Mouse (Mus musculus) embryo, embryonic 11 days (tissue): ENCODE measurements around the gene Prmt1.

Source experiments
- DNase-seq: peaks from one replicate; pipeline ENCODE4 v3.0.0-alpha.2; 2015

Prmt1 gene

DNA sequence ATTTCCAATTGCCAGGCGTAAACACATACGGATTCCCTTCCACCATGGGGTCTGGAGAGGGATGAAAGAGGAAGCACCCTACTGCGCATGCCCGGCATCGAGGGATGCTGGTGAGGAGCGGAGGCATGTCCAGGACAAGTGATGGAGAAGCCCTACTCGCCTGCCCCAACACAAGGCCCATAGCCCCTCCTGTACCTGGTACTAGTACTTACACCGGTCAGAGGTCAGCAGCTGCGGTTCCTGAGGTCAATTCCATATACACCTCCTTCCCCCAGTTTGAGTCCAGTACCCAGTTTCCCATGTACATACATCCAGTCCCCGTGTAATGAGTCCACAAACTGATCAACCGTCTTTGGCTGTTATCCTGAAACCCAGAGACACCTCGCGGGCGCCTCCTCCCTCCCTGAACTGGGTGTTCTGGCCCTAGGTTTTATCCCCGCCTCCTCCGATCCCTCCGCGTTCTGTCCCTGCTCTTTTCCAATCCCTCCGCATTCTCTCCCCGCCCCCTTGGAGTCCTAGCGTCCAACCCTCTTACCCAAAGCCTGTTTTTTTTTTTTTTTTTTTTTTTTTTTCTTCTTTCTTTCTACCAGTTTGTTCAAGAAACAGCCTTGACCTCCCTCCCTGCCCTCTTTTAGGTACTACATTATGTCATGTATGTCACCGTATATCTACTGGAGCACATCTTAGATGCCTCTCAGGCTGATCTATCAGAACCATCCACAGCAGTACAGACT, 11.8 kb downstream of the Prmt1 start, which contains the start of gene Cpt1c:
Gene Cpt1c, minus strand, starts transcription at position 469 of the 734 bp plus-strand sequence.
- DNase-seq: peak; percentile 92

DNA sequence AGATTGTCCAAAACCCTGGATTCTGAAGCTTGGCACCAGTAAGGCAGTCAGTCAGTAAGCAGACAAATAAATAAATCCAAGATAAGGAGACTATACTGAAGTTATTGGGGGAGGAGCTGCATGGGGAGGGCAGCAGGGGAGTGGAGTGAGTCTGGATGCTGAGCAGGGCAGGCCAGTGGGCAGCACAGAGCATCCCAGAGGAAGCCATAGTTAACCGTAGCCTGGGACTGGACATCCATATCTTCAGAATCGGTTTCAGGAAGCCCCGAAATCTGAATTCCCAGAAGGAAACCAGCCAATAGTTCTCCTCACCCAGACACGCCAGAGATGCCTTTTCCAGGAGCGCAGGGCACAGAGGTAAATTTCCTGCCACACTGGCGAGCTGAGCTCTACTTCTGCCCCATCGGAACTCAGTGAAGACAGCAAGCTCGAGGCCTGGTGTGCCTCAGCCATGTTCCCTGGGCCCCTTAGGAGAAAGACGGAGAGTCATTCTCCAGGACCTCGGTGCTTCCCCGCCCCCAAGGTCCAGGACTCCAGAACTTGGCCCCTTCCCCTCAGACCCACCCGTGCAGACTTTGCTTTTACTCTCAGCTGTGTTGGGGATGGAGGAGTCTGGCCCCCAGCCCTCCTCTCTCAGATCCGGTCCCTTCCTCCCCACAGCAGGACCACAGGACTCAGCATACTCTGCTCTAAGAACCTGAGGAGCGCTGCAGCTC, 12.8 kb downstream of the Prmt1 start:
- DNase-seq: no peak

DNA sequence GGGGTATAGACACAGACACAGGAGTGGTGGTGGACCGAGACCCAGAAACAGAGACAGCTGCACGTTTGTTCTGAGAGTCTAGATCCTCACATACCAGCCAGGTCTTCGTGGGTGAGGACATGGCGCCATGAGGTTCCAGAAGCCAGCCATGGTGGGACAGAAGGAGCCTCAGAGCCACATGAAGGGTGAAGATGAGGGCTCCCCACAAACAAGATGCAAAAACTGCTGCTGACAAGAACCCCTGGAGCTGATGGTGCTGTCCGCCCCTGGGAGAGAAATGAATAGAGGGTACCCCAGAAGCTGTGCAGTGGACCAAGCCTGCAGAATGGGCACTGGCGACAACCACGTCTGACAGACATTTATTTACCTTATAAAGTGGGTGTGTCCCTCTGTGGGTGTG, 15.2 kb downstream of the Prmt1 start:
- DNase-seq: no peak

DNA sequence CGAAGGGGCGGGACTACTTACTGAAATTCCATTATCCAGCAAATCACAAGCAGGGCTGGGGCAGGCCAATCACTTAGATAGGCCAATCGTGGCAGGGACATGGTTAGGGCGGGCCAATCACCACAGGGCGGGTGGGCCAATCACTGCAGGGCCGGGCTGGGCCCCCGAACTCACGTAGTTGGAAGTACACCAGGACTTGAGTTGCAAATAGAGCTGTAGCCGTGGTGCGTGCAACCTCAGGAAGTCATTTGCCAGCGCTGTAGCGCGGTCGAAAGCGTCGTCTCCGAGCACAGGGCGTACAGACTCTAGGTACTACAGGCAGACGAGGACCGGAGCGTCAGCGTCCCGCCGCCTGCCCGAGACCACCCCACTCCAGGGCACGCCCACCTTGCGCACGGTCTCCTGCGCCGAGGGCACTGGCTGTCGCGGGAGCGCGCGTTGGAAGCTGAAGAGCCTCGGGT, 16.1 kb downstream of the Prmt1 start:
- peak; percentile 95 for DNase-seq

DNA sequence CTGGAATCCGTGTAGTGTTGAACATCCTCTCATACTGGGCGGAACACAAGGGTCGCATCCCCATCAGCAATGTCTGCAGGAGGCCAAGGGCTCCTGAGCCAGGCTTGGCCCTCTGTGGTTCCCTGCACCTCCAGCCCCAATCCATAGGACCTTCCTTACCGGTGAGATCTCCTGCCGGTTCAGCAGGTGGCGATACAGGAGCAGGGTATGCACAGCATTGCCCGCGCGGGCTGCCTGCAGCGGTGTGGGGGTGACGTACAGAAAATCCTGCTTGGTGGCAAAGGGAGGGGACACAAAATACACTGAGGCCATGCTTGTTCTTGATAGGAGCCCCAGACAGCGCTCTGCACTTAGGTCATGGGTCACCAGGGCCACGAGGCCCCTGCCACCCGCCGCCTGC, 19.7 kb downstream of the Prmt1 start:
- no peak for DNase-seq

DNA sequence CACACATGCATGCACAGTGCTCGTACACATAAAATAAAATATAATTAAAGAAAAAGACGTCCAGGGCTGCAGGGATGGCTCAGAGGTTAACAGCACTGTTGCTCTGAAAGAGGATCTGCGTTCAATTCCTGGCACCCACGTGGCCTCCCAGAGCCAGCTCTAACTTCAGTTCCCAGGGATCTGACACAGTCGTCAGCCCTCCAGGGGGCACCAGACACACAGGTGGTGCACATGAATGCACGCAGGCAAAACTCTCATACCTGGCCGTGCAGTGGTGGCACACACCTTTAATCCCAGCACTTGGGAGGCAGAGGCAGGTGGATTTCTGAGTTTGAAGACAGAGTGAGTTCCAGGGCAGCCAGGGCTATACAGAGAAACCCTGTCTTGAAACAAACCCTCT, 20.4 kb downstream of the Prmt1 start:
- DNase-seq: no peak

DNA sequence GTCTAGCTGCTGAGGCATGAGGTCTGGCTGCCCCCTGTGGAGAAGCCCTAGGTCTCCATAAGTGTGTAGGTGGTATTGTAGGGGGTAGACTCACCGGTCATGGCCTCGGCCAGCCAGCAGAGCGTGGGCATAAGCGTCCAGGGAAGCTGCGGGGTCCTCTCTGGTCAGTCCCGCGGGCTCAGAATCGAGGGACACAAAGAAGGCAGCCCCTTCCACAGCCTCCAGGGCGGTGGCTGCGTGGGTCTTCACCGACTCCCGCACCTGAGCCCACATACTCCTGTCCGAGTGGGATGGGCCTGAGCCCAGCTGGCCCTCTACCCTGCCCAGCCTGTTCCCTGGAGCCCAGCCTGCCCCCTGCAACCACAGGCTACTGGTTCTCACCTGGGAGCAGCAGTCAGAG, 21.4 kb downstream of the Prmt1 start:
- no peak for DNase-seq

DNA sequence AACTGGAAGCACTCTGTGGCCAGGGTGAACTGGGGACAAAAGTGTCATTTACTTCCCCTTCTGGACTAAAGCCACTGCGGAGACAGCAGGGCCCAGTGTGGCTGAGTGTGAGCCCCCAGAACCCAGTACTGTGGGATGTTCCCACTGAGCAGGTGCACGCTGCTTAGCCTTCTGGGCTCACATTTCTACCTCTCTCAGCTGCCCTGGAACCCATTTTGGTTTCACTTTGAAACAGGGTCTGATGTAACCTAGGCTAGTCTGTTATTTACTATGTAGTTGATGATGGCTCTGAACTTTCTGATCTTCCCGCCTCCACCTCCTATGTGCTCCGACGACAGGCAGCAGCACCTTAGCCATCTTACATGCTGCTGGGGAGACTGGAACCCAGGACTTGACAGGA, 23.5 kb downstream of the Prmt1 start:
- no peak for DNase-seq

DNA sequence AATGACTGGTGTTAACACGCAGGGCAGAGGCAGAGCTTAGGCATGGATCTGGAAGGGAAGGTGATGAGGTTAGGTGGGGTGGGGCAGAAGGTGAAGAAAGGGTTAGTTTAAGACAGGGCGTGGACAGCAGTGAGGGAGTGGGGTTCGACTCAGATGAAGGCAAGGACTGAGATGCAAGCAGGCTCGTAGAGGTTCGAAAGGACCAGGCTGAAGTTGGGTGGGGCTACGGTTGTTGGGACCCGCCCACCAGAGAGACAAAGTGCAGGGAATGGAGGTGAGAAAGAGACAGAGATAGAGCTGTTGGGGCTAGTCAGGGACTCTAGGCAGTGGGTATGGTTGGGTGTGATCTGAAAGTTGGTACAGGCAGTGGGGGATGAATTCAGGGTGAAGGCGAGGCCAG, 24.0 kb downstream of the Prmt1 start:
- DNase-seq: no peak

DNA sequence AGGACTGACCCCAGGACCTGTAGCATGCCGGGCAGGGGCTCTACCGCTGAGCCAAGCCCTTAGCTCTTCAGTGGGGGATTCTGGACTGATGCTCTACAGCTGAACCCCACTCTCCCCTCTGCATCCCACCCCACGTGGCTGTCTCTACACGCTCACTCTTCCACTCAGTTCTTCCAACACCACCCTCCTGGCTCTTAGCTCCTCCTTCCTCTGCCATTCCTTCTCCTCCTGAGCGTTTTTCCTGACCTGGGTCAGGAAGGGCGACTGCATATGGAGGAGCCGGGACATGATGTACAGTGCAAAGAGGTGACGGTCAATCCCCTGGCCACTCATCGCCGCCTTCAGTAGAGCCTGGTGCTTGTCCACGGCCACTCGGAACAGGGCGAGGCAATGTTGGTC, 25.9 kb downstream of the Prmt1 start:
- DNase-seq: no peak

DNA sequence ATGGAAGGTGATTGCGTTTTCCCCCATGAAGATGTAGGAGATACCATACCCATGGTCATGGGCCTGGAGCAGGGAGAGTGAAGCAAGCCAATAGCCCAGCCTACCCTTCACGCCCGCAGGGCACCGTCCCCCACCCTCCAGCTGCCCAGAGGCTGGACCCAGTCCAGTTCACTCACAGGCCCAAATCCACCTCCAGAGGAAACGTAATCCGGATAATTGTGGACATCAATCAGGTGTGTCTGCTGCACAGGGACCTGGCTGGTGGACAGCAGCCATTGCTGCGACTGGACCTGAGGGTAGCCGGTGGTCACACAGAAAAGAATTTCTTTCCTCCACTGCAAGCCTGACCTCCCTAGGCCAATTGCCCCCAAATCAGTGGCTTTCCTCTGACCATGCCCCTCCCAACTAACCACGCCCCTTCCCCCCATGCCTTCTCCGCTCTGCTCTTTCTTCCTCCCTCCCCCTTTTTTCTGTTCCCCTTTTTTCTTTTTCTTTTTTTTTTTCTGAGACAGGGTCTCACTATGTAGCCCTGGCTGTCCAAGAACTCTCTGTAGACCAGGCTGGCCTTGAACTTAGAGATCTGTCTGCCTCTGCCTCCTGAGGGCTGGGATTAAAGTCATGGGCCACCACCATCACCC, 26.4 kb downstream of the Prmt1 start:
- no peak for DNase-seq

DNA sequence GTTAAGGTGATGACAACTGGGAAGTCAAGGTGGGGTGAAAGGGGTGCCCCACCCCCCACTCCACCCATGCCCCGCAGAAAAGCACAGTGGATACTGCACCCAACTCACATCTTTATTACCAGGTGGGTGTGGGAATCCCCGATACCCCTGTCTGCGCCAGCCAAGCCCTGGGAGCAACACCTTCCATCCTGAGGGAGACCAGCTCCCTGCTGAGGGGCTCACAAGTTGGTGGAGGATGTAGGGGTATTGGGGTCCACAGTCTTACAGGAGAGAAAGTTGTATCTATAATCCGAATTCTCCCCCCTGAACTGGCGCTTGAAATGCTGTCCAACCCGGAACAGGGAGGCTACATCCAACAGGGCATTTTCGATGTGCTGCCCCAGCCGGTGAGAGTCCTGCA, 27.1 kb downstream of the Prmt1 start:
- no peak for DNase-seq

DNA sequence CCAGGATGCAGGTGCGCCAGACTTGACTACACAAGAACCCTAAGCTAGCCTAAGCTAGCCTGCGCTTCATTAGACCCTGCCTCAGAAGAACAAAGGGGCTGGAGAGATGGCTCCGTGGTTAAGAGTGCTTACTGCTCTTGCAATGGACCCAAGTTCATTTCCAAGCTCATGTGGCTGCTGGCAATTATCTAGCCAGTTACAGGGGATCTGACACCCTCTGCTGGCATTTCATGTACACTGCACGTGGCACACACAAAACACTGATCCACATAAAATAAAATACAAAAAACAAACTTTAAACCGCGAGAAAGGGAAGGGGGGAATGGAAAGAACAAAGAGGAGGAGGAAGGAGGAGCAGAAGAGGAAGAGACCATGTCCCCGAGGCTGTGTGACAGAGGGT, 28.2 kb downstream of the Prmt1 start:
- peak; percentile 65 for DNase-seq

DNA sequence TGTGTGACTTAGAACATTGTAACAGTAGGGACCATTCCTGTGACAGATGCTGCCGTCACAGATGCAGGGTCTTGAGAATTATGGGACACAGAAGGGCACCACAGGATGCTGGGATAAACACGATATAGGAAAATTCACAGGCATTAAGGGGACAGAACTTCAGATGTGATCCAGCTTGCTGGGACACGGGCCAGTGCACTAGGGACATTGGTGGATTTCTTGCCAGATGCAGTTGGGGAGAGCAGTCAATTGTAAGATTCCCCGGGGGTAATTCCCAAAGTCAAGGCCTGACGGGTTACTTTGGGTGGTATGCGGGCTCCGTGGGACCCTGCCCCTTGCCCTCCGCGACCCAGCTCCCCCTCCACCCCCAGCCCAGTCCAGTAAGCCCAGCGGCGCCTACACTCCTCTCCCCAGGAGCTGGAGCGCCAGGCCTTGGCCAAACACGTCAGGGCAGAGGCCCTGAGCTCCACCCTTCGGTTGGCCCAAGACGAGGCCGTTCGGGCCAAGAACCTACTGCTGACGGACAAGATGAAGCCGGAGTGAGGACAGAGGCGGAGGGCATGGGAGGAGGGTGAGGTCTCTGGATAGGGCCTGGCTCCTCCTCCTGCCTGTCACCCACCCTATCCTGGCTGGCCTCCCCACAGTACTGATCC, 29.1 kb downstream of the Prmt1 start:
- DNase-seq: no peak

DNA sequence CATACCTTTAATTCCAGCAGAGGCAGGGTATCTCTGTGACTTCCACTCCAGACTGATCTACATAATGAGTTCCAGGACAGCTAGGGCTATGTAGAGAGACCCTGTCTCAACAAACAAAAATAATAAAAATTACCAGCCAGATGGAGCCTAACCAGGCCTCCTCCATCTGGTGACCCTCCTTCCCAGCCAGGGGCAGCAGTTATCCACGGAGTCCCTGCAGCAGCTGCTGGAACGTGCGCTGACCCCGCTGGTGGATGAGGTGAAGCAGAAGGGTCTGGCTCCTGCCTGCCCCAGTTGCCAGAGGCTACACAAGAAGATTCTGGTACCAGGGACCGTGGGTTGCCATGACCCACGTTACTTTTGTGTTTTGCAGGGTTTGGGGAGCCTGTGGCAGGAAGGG, 30.1 kb downstream of the Prmt1 start:
- DNase-seq: no peak

DNA sequence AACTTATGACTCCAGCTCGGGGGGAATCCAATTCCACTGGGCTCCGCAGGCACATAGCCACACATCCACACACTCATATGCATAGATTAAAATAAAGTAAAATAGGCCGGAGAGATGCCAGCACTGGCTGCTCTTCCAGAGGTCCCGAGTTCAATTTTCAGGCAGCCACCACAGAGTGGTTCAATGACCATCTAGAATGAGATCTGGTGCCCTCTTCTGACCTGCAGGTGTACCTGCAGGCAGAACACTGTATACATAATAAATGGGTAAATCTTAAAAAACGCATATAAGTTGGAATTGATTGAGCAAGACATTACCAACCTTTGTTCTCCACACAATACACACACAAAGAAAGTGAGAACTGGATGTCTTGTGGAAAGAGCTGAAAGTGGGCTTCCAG, 30.7 kb downstream of the Prmt1 start:
- peak; percentile 49 for DNase-seq

DNA sequence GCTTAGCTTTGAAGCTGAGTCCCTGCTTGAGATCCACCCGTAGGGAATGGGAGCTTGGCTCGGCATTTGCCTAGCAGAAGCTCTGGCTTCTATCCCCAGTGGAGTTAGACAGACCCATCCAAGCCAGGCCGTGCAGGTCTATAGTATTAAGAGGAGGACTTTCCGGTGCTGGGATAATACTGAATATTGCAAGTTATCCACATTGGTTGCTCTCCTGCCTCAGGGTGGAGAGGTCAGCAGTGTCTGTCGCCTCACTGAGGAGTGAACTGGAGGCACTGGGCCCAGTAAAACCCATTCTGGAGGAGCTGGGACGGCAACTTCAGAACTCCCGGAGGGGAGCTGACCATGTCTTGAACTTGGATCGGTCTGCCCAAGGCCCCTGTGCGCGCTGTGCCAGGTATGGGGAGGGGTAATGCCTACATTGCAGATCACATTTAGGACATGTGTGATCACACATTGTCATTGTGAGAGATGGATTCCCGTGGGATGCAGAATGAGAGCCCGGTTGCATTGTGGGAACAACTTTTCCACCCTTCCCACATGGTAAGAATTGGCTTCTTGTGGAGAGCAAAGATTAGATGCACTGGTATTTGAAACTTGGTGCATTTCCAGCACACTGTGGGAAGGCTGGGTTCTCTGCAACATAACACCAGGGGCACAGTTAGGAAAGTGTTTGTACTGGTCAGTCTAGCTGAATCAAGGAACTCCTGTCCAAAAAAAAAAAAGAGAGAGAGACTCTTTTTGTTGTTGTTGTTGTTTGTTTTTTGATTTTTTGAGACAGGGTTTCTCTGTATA, 32.1 kb downstream of the Prmt1 start:
- no peak for DNase-seq

DNA sequence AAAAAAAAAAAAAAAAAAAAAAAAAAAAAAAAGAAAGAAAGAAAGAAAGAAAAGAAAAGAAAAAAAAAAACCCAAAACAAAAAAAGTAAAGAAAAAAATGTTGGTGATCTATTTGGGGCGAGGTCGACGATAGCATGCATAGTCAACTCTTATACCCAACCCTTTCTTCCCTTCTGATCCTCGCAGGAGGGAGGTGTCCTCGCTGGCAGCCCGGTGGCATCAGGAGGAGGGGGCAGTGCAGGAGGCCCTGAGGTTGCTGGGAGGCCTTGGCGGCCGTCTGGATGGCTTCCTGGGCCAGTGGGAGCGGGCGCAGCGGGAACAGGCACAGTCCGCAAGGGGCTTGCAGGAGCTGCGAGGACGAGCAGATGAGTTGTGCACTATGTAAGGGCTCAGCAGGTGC, 32.8 kb downstream of the Prmt1 start:
- no peak for DNase-seq

DNA sequence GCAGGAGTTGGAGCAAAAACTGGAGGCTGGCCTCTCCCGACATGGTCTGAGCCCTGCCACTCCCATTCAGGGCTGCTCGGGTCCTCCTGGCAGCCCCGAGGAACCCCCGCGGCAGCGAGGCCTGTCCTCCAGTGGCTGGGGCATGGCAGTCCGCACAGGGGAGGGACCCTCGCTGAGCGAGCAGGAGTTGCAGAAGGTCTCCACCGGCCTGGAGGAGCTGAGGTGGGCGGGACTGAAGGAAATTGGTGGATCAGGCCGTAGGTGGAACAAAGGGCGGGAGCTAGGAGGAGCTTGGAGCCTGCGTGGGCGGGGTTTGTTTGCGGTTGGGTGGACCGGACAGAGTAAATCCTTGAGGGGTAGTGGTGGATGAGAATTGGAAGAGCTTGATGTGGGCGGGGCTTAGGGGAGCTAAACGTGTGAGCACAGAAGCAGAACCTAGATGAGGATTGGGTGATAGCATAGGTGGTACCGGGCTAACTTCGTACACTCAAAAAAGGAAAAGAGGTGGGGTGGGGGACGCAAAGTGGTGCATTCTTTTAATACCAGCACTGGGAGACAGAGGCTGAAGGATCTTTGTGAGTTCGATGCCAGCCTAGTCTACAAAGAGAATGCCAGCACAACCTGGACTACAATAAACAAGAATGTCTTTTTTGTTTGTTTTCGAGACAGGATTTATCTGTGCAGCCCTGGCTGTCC, 33.6 kb downstream of the Prmt1 start:
- peak; percentile 96 for DNase-seq

DNA sequence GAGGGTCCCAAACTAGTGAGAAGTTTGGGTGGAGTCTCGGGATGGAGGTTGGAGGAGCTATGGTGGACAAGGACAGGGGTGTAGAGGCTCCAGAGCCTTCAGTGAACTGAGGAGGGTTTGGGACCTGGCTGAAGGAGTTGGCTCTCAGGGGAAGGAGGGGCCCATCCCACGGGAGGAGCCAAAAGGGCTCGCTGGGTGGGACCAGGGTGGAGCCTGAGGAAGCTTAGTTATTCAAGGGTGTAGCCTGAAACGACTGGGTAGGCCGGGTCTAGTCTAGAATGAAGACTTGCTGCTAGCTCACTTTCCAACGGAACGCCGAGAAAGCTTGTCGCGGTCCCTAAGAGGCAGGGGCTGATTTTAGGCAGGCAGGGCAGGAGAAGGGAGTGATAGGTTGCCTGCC, 34.4 kb downstream of the Prmt1 start:
- peak; percentile 74 for DNase-seq

DNA sequence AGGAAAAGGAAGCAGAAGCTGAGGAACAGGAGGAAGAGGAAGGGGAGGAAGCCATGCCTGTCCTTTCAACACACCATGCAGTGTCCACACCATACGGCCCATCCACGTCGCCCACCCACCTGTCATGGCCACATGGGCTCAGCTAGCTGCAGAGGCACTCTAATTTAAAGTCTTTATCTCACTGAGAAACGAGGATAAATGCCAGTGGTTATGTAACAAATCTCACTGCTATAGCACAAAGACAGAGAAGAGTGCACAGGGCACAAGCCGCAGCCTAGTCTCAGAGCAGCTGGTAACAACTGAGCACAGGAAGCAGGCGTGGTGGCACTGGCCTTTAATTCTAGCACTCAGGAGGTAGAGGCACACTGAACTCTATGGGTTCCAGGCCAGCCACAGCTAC, 36.4 kb downstream of the Prmt1 start:
- DNase-seq: no peak

DNA sequence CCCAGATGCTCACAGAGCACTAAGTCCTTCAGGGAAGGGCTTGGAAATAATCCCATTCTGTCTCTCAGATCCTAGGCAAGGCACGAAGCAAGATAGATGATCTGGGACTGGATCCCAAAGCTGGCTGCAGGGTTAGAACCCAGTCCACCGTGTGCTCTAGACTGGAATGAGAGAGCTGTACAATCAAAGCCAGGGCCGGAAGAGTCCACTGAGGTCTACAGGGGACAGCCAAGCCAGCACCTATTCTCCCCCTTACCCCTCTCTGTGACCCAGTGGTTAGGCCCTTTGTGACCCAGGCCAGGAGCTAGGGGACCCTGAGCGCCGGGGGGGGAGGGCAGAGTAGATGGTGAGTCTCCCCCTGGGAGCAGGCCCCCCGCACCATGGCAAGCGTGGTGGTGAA, 43.5 kb downstream of the Prmt1 start, which contains the start of gene Tsks:
Gene Tsks, plus strand, starts transcription at position 301 of the 400 bp plus-strand sequence.
- no peak for DNase-seq
